Mouse (Mus musculus): ENCODE results near the gene Ecel1. TPM values are rescaled to one million over a fixed set of nuclear protein-coding genes. Genes with fewer than 3 reads are reported as not detected.

Gene Ecel1
- total RNA-seq (2021), result not detected
- long read RNA-seq, experiment 1, result 0 reads
- long read RNA-seq, experiment 2, result 0 reads

GRCm38 (mm10) chr1:87156199-87156587 lies at the start of gene Ecel1:
TSS of gene Ecel1 (minus strand) at chr1:87156521.
- no peak for DNase-seq
- intact Hi-C loops (cut with DNase I; ENCODE audit: low total_unique reads), result no loop called here

DNA sequence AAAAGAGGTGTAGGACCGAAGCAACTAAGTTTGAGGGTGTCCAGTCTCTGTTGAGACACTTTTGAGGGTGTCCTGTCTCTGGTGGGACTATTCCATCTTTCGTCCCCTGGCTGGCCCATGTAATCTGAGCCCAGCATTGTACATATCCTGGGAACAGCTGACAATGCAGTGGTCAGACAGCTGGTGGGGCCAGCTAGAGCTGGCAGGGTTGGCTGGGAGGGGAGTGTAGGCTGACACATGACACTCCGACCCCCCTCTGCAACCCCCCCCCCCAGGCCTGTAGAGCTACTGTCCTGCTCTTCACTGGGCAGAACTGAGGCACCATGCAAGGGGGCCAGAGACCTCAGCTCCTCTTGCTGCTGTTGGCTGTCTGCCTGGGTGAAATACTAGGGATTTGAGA lies 49.2 kb upstream of the Ecel1 start:
- intact Hi-C loops (cut with DNase I; ENCODE audit: low total_unique reads), result no loop called here
- DNase-seq, result no peak

- intact Hi-C loops (cut with DNase I; ENCODE audit: low total_unique reads), result no loop called here
- no peak for DNase-seq
Measured at GRCm38 (mm10) chr1:87205038-87205437, 48.7 kb upstream of the Ecel1 start.

DNA sequence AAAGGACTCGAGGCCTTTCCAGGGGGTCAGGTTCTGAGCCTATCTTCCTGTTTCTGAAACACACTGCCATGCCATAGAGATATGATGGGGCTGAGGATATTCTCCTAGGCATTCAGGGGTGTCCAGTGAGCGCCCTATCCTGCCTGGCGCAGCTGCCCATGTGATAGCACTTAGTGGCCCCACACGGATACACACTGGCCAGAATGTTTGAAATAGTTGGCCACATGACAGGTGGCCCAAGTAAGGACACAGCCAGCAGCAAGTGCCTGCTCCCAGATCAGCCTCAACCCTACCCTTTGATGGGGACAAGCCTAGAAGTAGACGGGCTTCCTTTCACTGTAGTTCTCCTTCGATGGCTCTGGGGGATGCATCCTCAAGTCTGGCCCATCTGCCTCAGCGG lies 48.1 kb upstream of the Ecel1 start, which contains the start of gene Chrng:
Chrng (plus strand) TSS at position 193 of the 400 bp plus-strand sequence.
- DNase-seq, result no peak
- intact Hi-C loops (cut with DNase I; ENCODE audit: low total_unique reads), result no loop called here

- intact Hi-C loops (cut with DNase I; ENCODE audit: low total_unique reads), result no loop called here
- DNase-seq, result no peak
Measured at GRCm38 (mm10) chr1:87203779-87204178, 47.5 kb upstream of the Ecel1 start.

DNA sequence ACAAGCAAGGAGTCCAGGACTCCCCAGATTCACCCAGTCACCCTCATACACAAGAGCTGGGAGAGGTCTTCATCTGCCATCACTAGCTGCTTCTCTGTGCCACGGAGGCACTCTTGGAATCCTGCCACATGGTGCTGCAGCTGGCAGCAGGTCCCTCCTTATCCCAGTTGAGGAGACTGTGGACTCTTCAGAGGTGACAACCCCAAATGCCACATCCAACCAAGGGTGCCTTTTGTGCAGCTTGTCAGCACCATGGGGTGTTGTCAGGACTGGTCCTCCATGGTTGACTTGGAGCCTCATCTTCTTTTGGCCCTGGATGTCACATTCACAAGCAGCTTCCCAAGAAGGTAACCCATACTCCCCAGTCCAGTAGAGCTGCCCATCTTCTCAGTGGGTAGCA lies 45.5 kb upstream of the Ecel1 start:
- DNase-seq, result no peak
- intact Hi-C loops (cut with DNase I; ENCODE audit: low total_unique reads), result no loop called here

DNA sequence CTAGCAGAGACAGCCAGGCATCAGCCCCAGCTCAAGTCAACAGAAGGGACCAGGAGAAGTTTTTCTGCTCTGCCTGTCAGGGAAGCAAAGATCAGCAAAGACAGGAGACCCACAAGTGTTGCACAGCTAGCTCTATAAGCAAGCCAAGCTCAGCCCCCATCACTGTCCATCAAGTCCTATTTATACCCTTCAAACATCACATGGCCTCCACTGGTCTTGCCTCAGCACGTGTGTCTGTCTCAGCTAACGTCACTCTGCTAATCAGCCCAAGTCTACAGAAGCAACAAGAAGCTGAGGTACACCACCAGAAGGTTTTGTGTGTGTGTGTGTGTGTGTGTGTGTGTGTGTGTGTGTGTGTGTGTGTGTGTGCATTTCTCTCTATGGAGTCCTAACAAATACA lies 44.5 kb upstream of the Ecel1 start:
- intact Hi-C loops (cut with DNase I; ENCODE audit: low total_unique reads), result no loop called here
- DNase-seq, result no peak

DNA sequence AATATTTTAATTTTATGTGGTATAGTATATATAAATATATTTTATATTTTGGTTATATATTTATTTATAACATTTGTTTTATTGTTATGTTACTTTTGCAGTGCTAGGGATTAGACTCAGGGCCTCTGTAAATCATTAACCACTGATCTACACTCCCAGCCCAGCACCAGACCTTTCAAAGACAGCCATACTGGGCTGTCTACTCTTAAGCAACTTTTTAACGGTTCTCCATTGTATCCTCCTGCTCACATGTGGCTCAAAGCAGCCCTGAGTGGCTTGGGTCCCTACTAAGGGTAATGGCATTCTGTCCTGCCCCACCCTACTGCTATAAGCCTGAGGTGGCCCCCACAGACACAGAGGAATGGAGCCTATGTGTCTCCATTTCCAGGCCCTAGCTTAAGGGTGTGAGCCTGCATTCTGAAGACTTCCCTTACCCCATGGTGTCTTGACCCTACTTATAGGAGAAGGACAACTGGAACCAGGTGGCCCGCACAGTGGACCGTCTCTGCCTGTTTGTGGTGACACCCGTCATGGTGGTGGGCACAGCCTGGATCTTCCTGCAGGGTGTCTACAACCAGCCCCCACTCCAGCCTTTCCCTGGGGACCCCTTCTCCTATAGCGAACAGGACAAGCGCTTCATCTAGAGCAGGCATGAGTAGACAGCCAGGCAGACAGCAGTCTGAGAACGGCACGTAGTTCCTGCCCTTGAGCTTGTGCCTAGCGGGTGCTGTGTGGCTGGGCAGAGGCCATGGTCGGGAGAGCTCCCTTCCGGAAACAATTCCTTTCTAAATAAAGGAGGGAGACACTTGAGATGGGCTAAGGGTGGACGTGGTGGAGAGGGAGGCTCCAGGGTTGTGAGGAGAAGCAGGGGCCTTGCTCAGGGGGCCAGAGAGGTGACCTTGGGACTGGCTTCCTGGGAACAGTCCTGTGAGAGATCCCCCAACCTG lies 42.1 kb upstream of the Ecel1 start:
- no peak for DNase-seq
- intact Hi-C loops (cut with DNase I; ENCODE audit: low total_unique reads), result no loop called here

- intact Hi-C loops (cut with DNase I; ENCODE audit: low total_unique reads), result no loop called here
- DNase-seq, result no peak
Measured at GRCm38 (mm10) chr1:87197296-87197695, 41.0 kb upstream of the Ecel1 start.

DNA sequence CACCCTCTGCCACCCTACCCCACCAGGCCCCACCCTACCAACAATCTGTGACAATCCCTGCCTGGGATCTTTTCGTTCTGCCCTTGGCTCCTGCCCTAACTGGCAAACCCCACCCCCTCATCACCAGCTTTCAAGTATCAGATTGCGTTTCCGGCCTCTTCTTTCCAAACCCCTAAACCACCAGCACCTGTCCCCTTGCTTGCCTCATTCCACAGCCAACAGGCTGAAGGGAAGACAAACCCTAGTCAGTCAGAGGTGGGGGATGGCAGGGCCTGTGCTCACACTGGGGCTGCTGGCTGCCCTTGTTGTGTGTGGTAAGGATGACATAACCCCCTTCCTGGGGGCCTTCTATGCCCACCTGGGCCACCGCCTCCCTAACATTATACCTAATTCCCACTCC lies 34.1 kb upstream of the Ecel1 start, which contains the start of gene Chrnd:
Chrnd (plus strand) TSS at position 179 of the 400 bp plus-strand sequence.
- no peak for DNase-seq
- intact Hi-C loops (cut with DNase I; ENCODE audit: low total_unique reads), result no loop called here

DNA sequence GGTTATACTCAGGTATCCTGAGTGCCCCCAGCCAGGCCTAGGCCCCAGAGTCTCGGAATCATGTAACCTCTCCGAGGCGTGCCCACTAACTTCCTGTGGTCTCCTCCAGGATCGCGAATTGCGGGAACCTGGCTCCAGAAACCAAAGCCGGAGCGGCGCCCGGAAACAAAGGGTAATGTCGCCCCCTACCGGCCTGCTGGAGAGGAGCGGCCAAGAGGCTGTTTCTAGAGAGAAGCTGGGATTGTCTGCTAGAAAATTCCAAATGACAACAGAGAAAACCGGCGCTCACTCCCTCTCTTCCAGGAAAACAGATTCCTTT lies 30.7 kb upstream of the Ecel1 start:
- intact Hi-C loops (cut with DNase I; ENCODE audit: low total_unique reads), result loop anchor here (10.0 kb wide), 2 partner anchors 522 to 572 kb away; no protein-coding TSS in a partner anchor
- peak; percentile 76 for DNase-seq

- intact Hi-C loops (cut with DNase I; ENCODE audit: low total_unique reads), result loop anchor here (10.0 kb wide), 2 partner anchors 522 to 572 kb away; no protein-coding TSS in a partner anchor
- DNase-seq, result no peak
Measured at GRCm38 (mm10) chr1:87186261-87187036, 30.1 kb upstream of the Ecel1 start.

GRCm38 (mm10) chr1:87185526-87185925 lies 29.2 kb upstream of the Ecel1 start:
- no peak for DNase-seq
- intact Hi-C loops (cut with DNase I; ENCODE audit: low total_unique reads), result loop anchor here (2.0 to 10.0 kb wide), 3 partner anchors 85 to 571 kb away; partner anchors contain the start of gene Alpi

DNA sequence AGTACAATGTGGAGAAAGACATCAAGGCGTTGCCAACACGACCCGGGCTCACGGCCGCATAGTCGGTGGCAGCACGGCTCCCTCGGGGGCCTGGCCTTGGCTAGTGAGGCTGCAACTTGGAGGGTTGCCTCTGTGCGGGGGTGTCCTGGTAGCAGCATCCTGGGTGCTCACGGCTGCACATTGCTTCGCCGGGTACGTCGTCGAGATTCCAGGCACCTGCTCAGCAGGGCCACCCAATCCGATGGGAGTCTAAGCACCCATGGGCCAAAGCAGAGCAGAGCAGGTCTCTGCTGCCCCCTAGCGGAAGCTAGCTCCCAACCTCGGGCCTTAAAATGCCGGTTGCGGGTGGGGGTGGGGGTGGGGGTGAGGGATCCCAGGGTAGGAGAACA lies 28.4 kb upstream of the Ecel1 start:
- intact Hi-C loops (cut with DNase I; ENCODE audit: low total_unique reads), result loop anchor here (2.0 to 10.0 kb wide), 3 partner anchors 84 to 570 kb away; partner anchors contain the start of gene Alpi
- DNase-seq, result peak; percentile 75

DNA sequence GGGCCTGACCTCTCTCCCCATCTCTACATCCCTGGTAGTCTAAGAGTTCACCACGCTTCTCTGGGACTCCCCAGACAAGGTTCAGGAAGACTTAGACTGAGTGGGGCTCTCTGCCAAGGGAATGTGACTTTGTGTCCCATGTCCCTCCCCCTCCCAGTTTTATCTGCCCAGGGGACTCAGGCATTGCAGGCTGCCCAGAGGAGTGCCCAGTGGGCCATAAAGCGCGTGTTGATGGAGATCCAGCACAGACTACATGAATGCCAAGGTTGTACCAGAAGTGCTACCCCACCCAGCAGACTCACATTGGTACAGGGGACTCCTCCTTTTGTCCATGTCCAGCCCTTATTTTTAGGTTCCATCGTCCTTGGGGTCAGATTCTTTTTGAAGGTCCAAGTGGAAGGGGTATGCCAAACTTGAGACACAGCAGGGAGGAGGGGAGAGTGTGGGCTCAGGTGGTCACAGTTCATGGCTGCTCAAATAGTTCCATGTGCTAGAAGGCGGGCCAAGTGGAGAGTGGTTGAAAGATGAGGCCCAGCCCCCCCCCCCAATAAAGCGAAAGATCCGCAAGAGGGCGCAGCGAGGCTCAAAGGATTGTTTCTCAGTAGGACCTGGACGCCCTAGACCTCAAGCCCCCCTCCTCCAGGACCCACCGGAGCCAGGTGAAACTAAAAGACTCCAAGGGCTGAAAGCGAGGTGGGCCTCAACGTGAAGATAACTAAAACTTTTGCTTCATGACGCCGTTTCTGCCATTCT lies 27.9 kb upstream of the Ecel1 start:
- intact Hi-C loops (cut with DNase I; ENCODE audit: low total_unique reads), result loop anchor here (2.0 to 10.0 kb wide), 3 partner anchors 83 to 569 kb away; partner anchors contain the start of gene Alpi
- DNase-seq, result no peak

GRCm38 (mm10) chr1:87183013-87183412 lies 26.7 kb upstream of the Ecel1 start, which contains the start of gene Prss56:
TSS of gene Prss56 (plus strand) at chr1:87183313.
- intact Hi-C loops (cut with DNase I; ENCODE audit: low total_unique reads), result loop anchor here (10.0 kb wide), 2 partner anchors 518 to 568 kb away; no protein-coding TSS in a partner anchor
- DNase-seq, result no peak

GRCm38 (mm10) chr1:87180896-87181295 lies 24.6 kb upstream of the Ecel1 start:
- intact Hi-C loops (cut with DNase I; ENCODE audit: low total_unique reads), result loop anchor here (10.0 kb wide), 2 partner anchors 516 to 566 kb away; no protein-coding TSS in a partner anchor
- DNase-seq, result no peak

DNA sequence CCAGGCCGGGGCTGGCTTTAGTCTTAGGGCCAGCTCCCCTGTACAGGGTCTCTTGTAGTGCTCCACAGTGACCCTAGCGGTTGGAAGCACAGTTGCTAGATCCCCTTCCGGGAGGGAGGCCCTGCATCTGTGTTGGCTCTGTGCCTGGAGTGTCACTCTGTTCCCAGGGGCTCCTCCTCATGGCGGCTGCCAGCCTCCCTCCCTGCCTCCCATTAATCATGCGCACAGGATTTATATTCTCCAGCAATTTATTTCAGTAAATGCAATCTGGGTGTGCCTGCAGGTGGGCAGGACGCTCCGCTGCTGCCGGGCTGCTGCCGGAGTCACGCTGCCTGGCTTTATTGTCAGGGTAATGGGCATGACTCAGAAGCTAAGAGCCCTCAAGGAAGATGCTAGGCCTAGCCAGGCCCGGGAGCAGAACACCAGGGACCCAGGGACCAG lies 19.6 kb upstream of the Ecel1 start:
- intact Hi-C loops (cut with DNase I; ENCODE audit: low total_unique reads), result no loop called here
- DNase-seq, result peak; percentile 78

All from gastrocnemius, postnatal 14 days (tissue).